Mouse (Mus musculus): ENCODE results near the gene Mapk8ip3.

The Mapk8ip3 gene

DNA sequence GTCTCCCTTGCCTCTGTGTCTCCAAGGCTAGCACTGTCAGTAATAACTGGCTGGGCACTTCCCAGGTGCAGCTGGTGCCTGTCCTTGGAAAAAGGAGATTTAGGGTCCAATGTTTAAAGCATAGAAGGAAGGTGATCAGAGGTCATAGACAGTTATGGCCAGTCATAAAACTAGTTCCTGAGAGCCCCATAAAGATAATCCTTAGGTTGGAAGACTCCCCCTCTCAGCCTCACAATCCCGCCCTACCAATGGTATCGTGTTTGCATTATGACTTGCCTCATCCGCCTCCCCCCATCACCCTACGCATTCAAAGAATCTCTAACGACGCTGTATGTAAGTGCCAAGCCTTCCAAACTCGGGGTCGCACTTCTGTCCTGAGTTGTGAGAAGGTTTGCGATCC lies 92.3 kb downstream of the Mapk8ip3 start:
- DNase-seq = no peak

DNA sequence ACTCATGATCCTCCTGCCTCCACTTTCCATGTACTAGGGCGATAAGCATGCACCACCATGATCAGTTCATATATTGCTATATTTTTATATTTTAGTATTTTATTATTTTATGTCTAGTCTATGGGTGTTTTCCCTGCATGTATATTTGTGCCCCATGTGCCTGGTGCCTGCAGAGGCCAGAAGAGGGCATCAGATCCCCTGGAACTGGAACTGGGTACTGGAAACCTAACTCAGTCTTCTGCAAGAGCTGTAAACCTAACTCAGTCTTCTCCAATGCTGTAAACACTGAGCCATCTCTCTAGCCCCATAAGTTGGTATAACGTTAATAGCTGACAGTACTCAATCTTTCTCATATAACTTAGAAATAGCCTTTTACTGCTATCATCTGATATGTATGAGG lies 94.1 kb downstream of the Mapk8ip3 start:
- peak in 1 of 2 experiments; percentile 36 for DNase-seq

Data from cerebellum, postnatal 25 days (tissue).